Mouse (Mus musculus) E14TG2a.4 (cell line): ENCODE results near the gene Cpt1a.

Source experiments
- CTCF ChIP-seq: conservative IDR thresholded peaks from 2 replicates; pipeline ENCODE4 v1.5.1; 2014; ENCODE audit warnings: low read length
- NANOG ChIP-seq: IDR thresholded peaks from 2 replicates; pipeline ENCODE4 v1.6.1; 2014; ENCODE audit warnings: borderline replicate concordance, low read length, mixed read lengths
- POU5F1 ChIP-seq: IDR thresholded peaks from 2 replicates; pipeline ENCODE4 v1.6.1; 2014; ENCODE audit warnings: low read length, borderline replicate concordance

DNA sequence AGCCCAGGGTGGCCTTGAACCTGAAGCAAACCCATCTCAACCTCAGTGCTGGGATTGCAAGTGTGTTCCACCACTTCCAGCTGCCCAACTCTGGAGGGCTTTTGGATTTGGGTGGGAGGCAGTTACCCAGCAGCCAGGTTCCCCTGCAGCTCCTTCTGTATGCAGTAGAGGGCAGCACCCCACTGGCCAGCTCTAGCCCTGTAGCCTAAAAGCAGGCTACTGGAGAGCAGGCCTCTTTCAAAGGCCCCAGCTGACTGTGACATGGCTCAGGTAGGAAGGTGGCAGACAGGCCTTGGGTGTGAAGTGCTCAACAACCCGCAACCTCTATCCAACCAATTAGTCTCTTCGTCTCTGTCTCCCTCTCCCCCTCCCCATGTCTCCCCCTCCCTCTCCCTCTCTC, 30.1 kb upstream of the Cpt1a start:
- TF ChIP-seq CTCF (peak; percentile 91), POU5F1 (no peak), NANOG (no peak)
